Mouse (Mus musculus): ENCODE data around the gene Hist2h2ac.
A peak's percentile ranks its signal among the peaks of the same experiment; 100 is the strongest.

DNA sequence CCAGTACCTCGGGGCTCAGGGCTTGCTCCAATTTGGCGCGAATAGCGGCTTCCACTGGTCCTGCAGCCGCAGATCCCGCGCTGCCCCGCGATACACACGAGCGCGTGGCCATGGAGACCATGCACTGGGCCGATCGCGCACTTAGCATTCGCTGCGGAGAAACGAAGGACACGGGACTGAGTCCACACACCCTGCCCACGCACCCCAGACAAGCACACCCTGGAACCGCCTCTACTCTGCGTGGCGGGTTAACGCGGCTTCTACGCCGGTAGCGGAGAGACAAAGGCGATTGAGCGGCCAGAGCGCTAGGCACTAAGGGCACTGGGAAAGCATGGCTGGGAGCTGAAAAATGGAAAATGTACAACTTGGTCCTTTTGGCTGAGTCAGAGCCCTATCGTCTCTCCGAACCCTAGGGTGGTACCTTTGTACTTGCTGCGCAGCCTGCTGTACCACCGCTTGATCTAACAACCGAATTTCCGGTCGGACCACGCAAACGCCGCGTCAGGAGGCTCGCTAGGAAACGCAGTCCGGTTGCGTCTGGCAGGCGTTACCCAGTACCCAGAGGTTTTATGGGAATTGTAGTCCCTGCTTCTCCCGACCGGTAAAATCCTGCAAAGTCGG lies 23.4 kb downstream of the Hist2h2ac start:
- peak; percentile 86 for TF ChIP-seq POLR2A (IDR thresholded peaks at IDR 0.05; ENCODE audit: insufficient read length, low read depth)
- no peak for TF ChIP-seq MAX (IDR thresholded peaks at IDR 0.05; ENCODE audit: low read depth)
- TF ChIP-seq POLR2AphosphoS2 (IDR thresholded peaks at IDR 0.05; ENCODE audit: insufficient read length, low read depth): peak; percentile 87
- TF ChIP-seq USF1 (IDR thresholded peaks at IDR 0.05; ENCODE audit: low read depth): no peak
- TF ChIP-seq MYOG (IDR thresholded peaks at IDR 0.05; ENCODE audit: control insufficient read depth in 1 of 3, insufficient read depth in 1 of 3, insufficient read length in 2 of 3, low read depth in 2 of 3): no peak
- TF ChIP-seq REST (IDR thresholded peaks at IDR 0.05; ENCODE audit: insufficient read depth, insufficient read length): no peak
- TF ChIP-seq TCF12 (IDR thresholded peaks at IDR 0.05; ENCODE audit: insufficient read depth, poor library complexity, severe bottlenecking): no peak
- TF ChIP-seq TCF3 (IDR thresholded peaks at IDR 0.05; ENCODE audit: insufficient read length, low read depth): no peak
- TF ChIP-seq SRF (IDR thresholded peaks at IDR 0.05; ENCODE audit: control insufficient read depth, insufficient read length, low read depth): peak; percentile 26
- no peak for TF ChIP-seq E2F4 (IDR thresholded peaks at IDR 0.05; ENCODE audit: insufficient read depth)

Data from myocyte (in vitro differentiated cells).